Mouse (Mus musculus) embryonic facial prominence, embryonic 14.5 days (tissue): ENCODE measurements around the gene Gm14325. TPM values are rescaled to one million over a fixed set of nuclear protein-coding genes. Genes with fewer than 3 reads are reported as not detected.
A peak's percentile ranks its signal among the peaks of the same experiment; 100 is the strongest.
"Not testable (repeated sequence)": the region's sequence is repeated elsewhere in the genome, so short reads cannot be mapped to it uniquely, and the experiment has no call there.

Experiments
- ATAC-seq: fragments of 200-750 bp; cut with Nextera tagmentation; 2 replicates; pipeline ENCODE4 v1.8.0; 2017; ENCODE audit warnings: low read depth, moderate number of reproducible peaks, moderate TSS enrichment
- DNase-seq: peaks from one replicate; pipeline ENCODE4 v3.0.0-alpha.2; 2015; ENCODE audit warnings: low spot score
- H3K27ac ChIP-seq: fragments of 300-500 bp; sonication (generic); replicated peaks from 2 replicates; pipeline ENCODE4 v1.5.1; 2014; ENCODE audit warnings: low read depth, mild to moderate bottlenecking, low read length, moderate library complexity
- H3K27me3 ChIP-seq: fragments of 300-500 bp; sonication (generic); replicated peaks from 2 replicates; pipeline ENCODE4 v1.6.1; 2014; ENCODE audit warnings: low read length; ENCODE audit not compliant: control insufficient read depth, insufficient read depth
- H3K36me3 ChIP-seq: fragments of 300-500 bp; sonication (generic); 2 replicates; pipeline ENCODE4 v1.6.1; 2014; ENCODE audit warnings: low read length, mixed read lengths; ENCODE audit not compliant: control insufficient read depth, insufficient read depth
- H3K4me1 ChIP-seq: fragments of 300-500 bp; sonication (generic); 2 replicates; pipeline ENCODE4 v1.6.1; 2014; ENCODE audit warnings: antibody characterized with exemption, low read length; ENCODE audit not compliant: control insufficient read depth, insufficient read depth
- H3K4me2 ChIP-seq: fragments of 300-500 bp; sonication (generic); 2 replicates; pipeline ENCODE4 v1.6.1; 2014; ENCODE audit warnings: low read depth, mild to moderate bottlenecking, low read length, moderate library complexity, mixed read lengths
- H3K4me3 ChIP-seq: fragments of 300-500 bp; sonication (generic); 2 replicates; pipeline ENCODE4 v1.5.1; 2014; ENCODE audit warnings: low read depth, mild to moderate bottlenecking, low read length
- H3K9ac ChIP-seq: fragments of 300-500 bp; sonication (generic); 2 replicates; pipeline ENCODE4 v1.6.1; 2014; ENCODE audit warnings: low read depth, mild to moderate bottlenecking, low read length, moderate library complexity, mixed read lengths
- H3K9me3 ChIP-seq: fragments of 300-500 bp; sonication (generic); 2 replicates; pipeline ENCODE4 v1.6.1; 2016; ENCODE audit warnings: low read length; ENCODE audit not compliant: control insufficient read depth
- WGBS: fragments of 180-500 bp; shearing (Covaris S2); extraction: QIAGEN DNeasy Blood & Tissue Kit; methylation state at CpG from one replicate; pipeline ENCODE4 v1.1.7; 2014; 5-methylcytosine and 5-hydroxymethylcytosine counted together
- polyA plus RNA-seq: library from polyadenylated mRNA; unstranded; fragments of >200 nt; fragmentation: Nextera tagmentation; extraction: Ambion mirVana; gene quantifications from 2 replicates; pipeline ENCODE4 v1.2.1, GENCODE M21; 2014

Gm14325 gene
- 42.3 and 44.8 TPM in 2 replicates for polyA plus RNA-seq

GRCm38 (mm10) chr2:177839901-177840663, at the start of gene Gm14325:
Gene Gm14325 (minus strand): TSS chr2:177840336.
- H3K27me3 ChIP-seq, H3K36me3 ChIP-seq, H3K9me3 ChIP-seq, H3K4me1 ChIP-seq, H3K27ac ChIP-seq, ATAC-seq: not testable (repeated sequence)
- peak; percentile 90 for DNase-seq
- peak within 1 kb of the TSS; percentile 36 for H3K4me3 ChIP-seq
- H3K4me2 ChIP-seq = peak within 1 kb of the TSS; percentile 44
- WGBS = 4% methylated on average over 14 of the region's 21 CpGs
- H3K9ac ChIP-seq = 0 out of 2 replicates have a peak within 1 kb of the TSS, but pooled peaks have one; percentile 45

DNA sequence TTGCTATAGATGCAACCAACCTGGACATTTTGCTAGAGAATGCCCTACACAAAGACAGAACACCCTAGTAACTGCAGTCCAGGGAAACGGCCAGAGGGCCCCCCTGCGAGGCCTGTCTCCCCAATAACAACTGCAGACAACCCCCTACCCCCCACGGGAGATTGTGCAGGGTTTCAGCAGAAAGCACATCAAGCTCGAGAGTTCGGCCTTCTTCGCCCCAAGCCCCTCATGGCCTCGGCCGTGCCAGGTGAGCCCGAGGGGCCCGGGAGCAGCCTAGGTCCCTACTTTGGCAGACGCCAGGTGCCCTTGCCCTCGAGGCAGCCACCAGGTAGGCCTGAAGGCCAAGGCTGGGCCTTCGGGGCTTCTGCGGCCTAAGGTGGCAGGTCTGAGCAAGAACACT, 47.6 kb upstream of the Gm14325 start:
- not testable (repeated sequence) for ATAC-seq, H3K27me3 ChIP-seq

DNA sequence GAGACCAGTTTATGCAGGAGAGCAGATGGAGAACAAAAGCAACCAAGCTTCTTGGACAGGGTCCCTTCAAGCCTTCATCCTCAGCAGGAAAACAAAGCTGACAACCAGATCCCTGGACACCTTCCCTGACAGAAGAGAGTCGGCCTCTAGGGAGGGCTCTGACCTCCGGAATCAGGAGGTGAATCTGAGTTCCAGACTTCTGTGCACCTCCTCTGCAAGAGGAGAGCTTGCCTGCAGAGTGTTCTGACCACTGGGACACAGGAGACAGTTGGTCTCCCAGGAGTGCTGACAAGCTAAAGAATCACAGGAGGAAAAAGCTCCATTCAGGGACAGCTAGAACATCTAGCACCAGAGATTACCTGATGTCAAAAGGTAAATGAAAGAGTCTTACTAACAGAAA, 22.1 kb upstream of the Gm14325 start:
- H3K4me3 ChIP-seq, H3K4me2 ChIP-seq, H3K9ac ChIP-seq, H3K27me3 ChIP-seq, DNase-seq, H3K4me1 ChIP-seq, ATAC-seq, H3K27ac ChIP-seq, H3K9me3 ChIP-seq, H3K36me3 ChIP-seq: not testable (repeated sequence)
- WGBS = 86% methylated on average over 2 of the region's 2 CpGs

More for the DNA sequence above, 47.6 kb upstream of the Gm14325 start:
- DNase-seq, H3K27ac ChIP-seq, H3K9me3 ChIP-seq, H3K9ac ChIP-seq, H3K4me1 ChIP-seq, H3K4me2 ChIP-seq, H3K36me3 ChIP-seq, H3K4me3 ChIP-seq: not testable (repeated sequence)
- 90% methylated on average over 7 of the region's 14 CpGs for WGBS

DNA sequence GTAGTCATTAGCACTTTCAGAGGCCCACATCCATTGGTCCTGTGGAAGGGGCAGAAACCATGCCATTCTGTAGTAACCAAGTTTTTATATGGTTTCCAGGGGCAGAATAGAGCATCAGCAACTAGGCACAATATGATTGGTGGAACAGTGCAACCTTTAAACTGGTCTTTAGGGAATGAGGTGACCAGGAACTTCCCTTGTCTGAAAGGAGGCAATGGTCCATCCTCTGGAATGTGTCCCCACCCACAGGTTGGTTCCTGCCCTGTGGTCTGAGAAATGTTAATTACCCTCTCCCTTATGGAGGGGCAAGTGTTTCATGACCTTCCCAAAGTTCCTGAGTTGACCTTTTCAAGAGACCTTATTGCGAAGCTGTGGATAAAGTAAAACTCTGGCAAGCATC, 3.5 kb upstream of the Gm14325 start:
- not testable (repeated sequence) for H3K27me3 ChIP-seq, H3K9me3 ChIP-seq, H3K4me3 ChIP-seq, H3K9ac ChIP-seq, H3K27ac ChIP-seq, H3K36me3 ChIP-seq, H3K4me2 ChIP-seq, ATAC-seq, DNase-seq, H3K4me1 ChIP-seq
- WGBS = 67% methylated on average over 1 of the region's 1 CpGs

DNA sequence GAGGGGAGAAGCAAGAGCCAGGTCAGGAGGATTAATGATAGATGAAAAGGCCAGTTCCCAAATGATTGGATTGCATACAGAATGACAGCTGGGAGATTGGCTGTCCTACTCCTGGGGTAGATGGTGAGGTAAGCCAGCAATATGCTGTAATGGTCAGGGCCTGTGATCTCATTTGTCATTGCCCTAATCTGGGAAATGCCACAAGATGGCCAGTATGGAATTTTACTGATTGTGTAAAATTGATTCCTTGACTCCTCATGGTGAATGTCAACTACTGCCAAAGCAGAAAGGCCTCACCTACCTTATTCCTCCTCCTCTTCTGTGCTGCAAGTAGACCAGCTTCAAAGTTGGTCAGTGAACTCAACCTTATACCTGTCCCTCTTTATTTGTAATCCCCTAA, 3.4 kb downstream of the Gm14325 start:
- DNase-seq, ATAC-seq: not testable (repeated sequence)

GRCm38 (mm10) chr2:177835733-177836536, 4.2 kb downstream of the Gm14325 start:
- not testable (repeated sequence) for H3K4me3 ChIP-seq, H3K36me3 ChIP-seq, H3K4me1 ChIP-seq, ATAC-seq, H3K9me3 ChIP-seq, H3K4me2 ChIP-seq, H3K9ac ChIP-seq, H3K27me3 ChIP-seq, H3K27ac ChIP-seq, DNase-seq
- 93% methylated on average over 5 of the region's 5 CpGs for WGBS

More for the DNA sequence above, 3.4 kb downstream of the Gm14325 start:
- not testable (repeated sequence) for H3K27ac ChIP-seq, H3K27me3 ChIP-seq, H3K9ac ChIP-seq, H3K9me3 ChIP-seq, H3K4me2 ChIP-seq, H3K4me1 ChIP-seq, H3K36me3 ChIP-seq, H3K4me3 ChIP-seq

GRCm38 (mm10) chr2:177821952-177822351, 18.2 kb downstream of the Gm14325 start:
- not testable (repeated sequence) for H3K27me3 ChIP-seq, H3K9ac ChIP-seq, H3K9me3 ChIP-seq, H3K4me2 ChIP-seq, H3K4me3 ChIP-seq, ATAC-seq, H3K4me1 ChIP-seq, H3K36me3 ChIP-seq, H3K27ac ChIP-seq, DNase-seq
- 63% methylated on average over 1 of the region's 5 CpGs for WGBS

DNA sequence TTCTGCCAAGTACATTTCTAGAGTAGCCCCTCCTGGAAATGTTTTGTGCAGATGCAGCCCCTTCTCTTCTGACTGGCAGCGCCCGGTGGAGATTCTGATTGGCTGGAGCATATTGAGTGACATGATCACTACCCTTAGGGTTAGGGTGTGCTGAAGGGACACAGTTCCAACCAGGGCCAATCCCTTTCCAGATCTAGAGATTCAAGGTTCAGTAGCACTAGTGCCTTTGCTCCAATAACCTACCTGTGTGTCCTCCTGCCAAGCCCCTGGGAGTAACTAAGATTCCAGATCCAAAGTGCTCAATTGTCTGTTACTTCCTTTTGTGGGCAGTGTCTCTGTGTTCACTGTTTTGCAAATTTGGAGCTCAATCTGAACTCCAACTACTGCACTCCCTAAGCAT, 34.0 kb downstream of the Gm14325 start:
- not testable (repeated sequence) for H3K4me3 ChIP-seq, H3K9me3 ChIP-seq, H3K36me3 ChIP-seq, DNase-seq, ATAC-seq, H3K9ac ChIP-seq, H3K4me1 ChIP-seq, H3K27ac ChIP-seq, H3K4me2 ChIP-seq, H3K27me3 ChIP-seq
- no CpG with 5 or more reads among the region's 2 CpGs for WGBS
